In genomic region chr8:105593859-105594258, GRCm38 (mm10) we compare ENCODE assay signal across 10 mouse cellular contexts. TPM values are rescaled to one million over a fixed set of nuclear protein-coding genes. Genes with fewer than 3 reads are reported as not detected.
DNase-seq lines count a peak whose midpoint lies in the region; ATAC-seq and TF ChIP-seq lines count a peak whose summit lies in the region.
"Had no signal": no experiment of that assay in that cellular context is flagged by ENCODE, and none has a peak within 500 bp of the region (broad histone marks: within the 10 kb centered on the region; RNA-seq: fewer than 3 reads in every experiment).

No protein-coding gene starts in this region.

- H3K27ac ChIP-seq in heart, adult 2 months: peak overlapping the region; percentile 88
- H3K27ac ChIP-seq in kidney, adult 2 months (ENCODE audit: insufficient read depth, low read depth, low read length): peak overlapping the region; percentile 93
- no peak overlapping the region for H3K27ac ChIP-seq in neural tube, embryonic 11.5 days (ENCODE audit: low read depth, low read length)

- no peaks in the 10 kb centered on the region for H3K9me3 ChIP-seq in neural tube, embryonic 11.5 days (ENCODE audit: control insufficient read depth, low read length)

- peak; percentile 59; the same call in 1 of the 2 replicates for TF ChIP-seq POLR2A in heart, adult 2 months (IDR thresholded peaks at IDR 0.05; ENCODE audit: insufficient read depth, low read depth, low read length)
- TF ChIP-seq POLR2A in kidney, adult 2 months (IDR thresholded peaks at IDR 0.05; ENCODE audit: low read depth, low read length): no peak

- TF ChIP-seq EP300 in heart, adult 2 months (IDR thresholded peaks at IDR 0.05; ENCODE audit: insufficient read depth, low read depth, low read length): 0 out of 2 replicates have a peak, but pooled peaks have one; percentile 8

- intact Hi-C loops in heart, adult 2 months (cut with DNase I): no loop called here

- peak overlapping the region; percentile 40 for H3K4me3 ChIP-seq in heart, adult 2 months
- H3K4me3 ChIP-seq in kidney, adult 2 months (ENCODE audit: insufficient read depth, low read depth, low read length): peak overlapping the region; percentile 49
- no peak overlapping the region for H3K4me3 ChIP-seq in neural tube, embryonic 11.5 days (ENCODE audit: low read depth, low read length)
- H3K4me3 ChIP-seq: erythroblast, embryonic 14.5 days had no signal

- H3K79me2 ChIP-seq in heart, adult 2 months (replicated peaks; ENCODE audit: control insufficient read depth, insufficient read depth, low read length): no peaks in the 10 kb centered on the region

- peaks cover 4% of the 10 kb centered on the region for H3K4me1 ChIP-seq in heart, adult 2 months (ENCODE audit: control insufficient read depth, insufficient read depth, low read length)
- H3K4me1 ChIP-seq in kidney, adult 2 months (ENCODE audit: control insufficient read depth, insufficient read depth, low read length): peaks cover 11% of the 10 kb centered on the region; the same call in 1 of the 2 replicates
- H3K4me1 ChIP-seq in neural tube, embryonic 11.5 days (ENCODE audit: control insufficient read depth, insufficient read depth, low read length): no peaks in the 10 kb centered on the region

- no peak for ATAC-seq in neural tube, embryonic 11.5 days (ENCODE audit: insufficient read depth, low FRiP score, low TSS enrichment)
- no peak for ATAC-seq in erythroblast, adult 5-6 weeks (replicated peaks; ENCODE audit: low FRiP score, poor library complexity, severe bottlenecking)

- H3K4me2 ChIP-seq in neural tube, embryonic 11.5 days (ENCODE audit: low read depth): peak overlapping the region; percentile 22

- H3K9ac ChIP-seq in heart, adult 2 months (ENCODE audit: low read depth, low read length): peak overlapping the region; percentile 64
- H3K9ac ChIP-seq in neural tube, embryonic 11.5 days (ENCODE audit: low read length): no peak overlapping the region

- peak; percentile 62 for DNase-seq in adrenal gland, adult 2 months
- no peak for DNase-seq in adrenal gland, postnatal 4 days (ENCODE audit: low spot score in 2 of 2)
- DNase-seq in adrenal gland, postnatal 10 days: peak; percentile 56
- DNase-seq in heart, adult 2 months: peak; percentile 70 to 77
- peak; percentile 65 for DNase-seq in kidney, adult 2 months
- peak; percentile 48 for DNase-seq in neural tube, embryonic 11.5 days (ENCODE audit: low spot score)
- DNase-seq in layer of hippocampus, adult 9-11 months: no peak

- H3K27me3 ChIP-seq in heart, adult 2 months (ENCODE audit: control insufficient read depth, insufficient read depth, low read length): no peaks in the 10 kb centered on the region
- no peaks in the 10 kb centered on the region for H3K27me3 ChIP-seq in kidney, adult 2 months (replicated peaks; ENCODE audit: control insufficient read depth, insufficient read depth, low read length)
- H3K27me3 ChIP-seq in neural tube, embryonic 11.5 days (ENCODE audit: control insufficient read depth, insufficient read depth, low read length): no peaks in the 10 kb centered on the region

- no peak for TF ChIP-seq CTCF in heart, adult 2 months (IDR thresholded peaks at IDR 0.05)
- no peak for TF ChIP-seq CTCF in kidney, adult 2 months (conservative IDR thresholded peaks at IDR 0.05; ENCODE audit: insufficient read depth, insufficient read length, low read depth, low read length)

- WGBS in heart, adult 2 months: 19% methylated on average over 15 of the region's 15 CpGs
- WGBS in kidney, adult 2 months: 15% methylated on average over 15 of the region's 15 CpGs
- 26% methylated on average over 15 of the region's 15 CpGs for whole genome bisulfite sequencing in neural tube, embryonic 11.5 days

- no peaks in the 10 kb centered on the region; the same call in 1 of the 2 replicates for H3K36me3 ChIP-seq in heart, adult 2 months (ENCODE audit: control insufficient read depth, insufficient read depth, low read length)
- no peaks in the 10 kb centered on the region for H3K36me3 ChIP-seq in kidney, adult 2 months (ENCODE audit: control insufficient read depth, insufficient read depth, low read length)
- no peaks in the 10 kb centered on the region for H3K36me3 ChIP-seq in neural tube, embryonic 11.5 days (ENCODE audit: control insufficient read depth, insufficient read depth, low read length)

RNA-seq across cellular contexts. Expression of gene Ripor1, which starts 11.2 kb away (rescaled TPM):
- total RNA-seq in adrenal gland, adult 2 months (2021): 10 to 100 TPM; 23.2 to 37.3 TPM
- 29.8 and 33.0 TPM in 2 replicates for polyA plus RNA-seq in adrenal gland, adult 2 months (2012; rRNA removed)
- total RNA-seq in adrenal gland, postnatal 4 days (2021): 10 to 100 TPM; 35.4 to 43.0 TPM
- 10 to 100 TPM; 30.4 to 34.5 TPM for total RNA-seq in adrenal gland, postnatal 10 days (2021)
- total RNA-seq in heart, adult 2 months (2021): 10 to 100 TPM; 42.5 to 51.6 TPM
- polyA plus RNA-seq in heart, adult 2 months (2012; rRNA removed): 39.2 TPM in 2 replicates
- polyA plus RNA-seq in kidney, adult 2 months (2012; rRNA removed): 50.6 and 54.8 TPM in 2 replicates
- 19.3 and 20.3 TPM in 2 replicates for polyA plus RNA-seq in neural tube, embryonic 11.5 days (2014; fragmentation: Nextera tagmentation; extraction: Ambion mirVana)
- total RNA-seq in erythroblast, adult 5-6 weeks (2015; ENCODE audit: low replicate concordance): 16.3 and 17.6 TPM in 2 replicates
- 1.7 and 2.6 TPM in 2 replicates for total RNA-seq in erythroblast, adult 5-6 weeks (2017; ENCODE audit: low replicate concordance)

RNA-seq across cellular contexts. Expression of gene Atp6v0d1, which starts 28.0 kb away (rescaled TPM):
- 100 to 1,000 TPM; 113 to 118 TPM for total RNA-seq in adrenal gland, adult 2 months (2021)
- 77.6 and 80.3 TPM in 2 replicates for polyA plus RNA-seq in adrenal gland, adult 2 months (2012; rRNA removed)
- total RNA-seq in adrenal gland, postnatal 4 days (2021): 100 to 1,000 TPM; 103 to 113 TPM
- total RNA-seq in adrenal gland, postnatal 10 days (2021): 10 to 100 TPM; 92.8 to 94.0 TPM
- 10 to 100 TPM; 46.4 to 48.9 TPM for total RNA-seq in heart, adult 2 months (2021)
- polyA plus RNA-seq in heart, adult 2 months (2012; rRNA removed): 61.7 and 69.0 TPM in 2 replicates
- polyA plus RNA-seq in kidney, adult 2 months (2012; rRNA removed): 161 and 182 TPM in 2 replicates
- polyA plus RNA-seq in neural tube, embryonic 11.5 days (2014; fragmentation: Nextera tagmentation; extraction: Ambion mirVana): 137 and 148 TPM in 2 replicates
- 72.8 and 90.9 TPM in 2 replicates for total RNA-seq in erythroblast, adult 5-6 weeks (2015; ENCODE audit: low replicate concordance)
- total RNA-seq in erythroblast, adult 5-6 weeks (2017; ENCODE audit: low replicate concordance): 46.0 and 50.9 TPM in 2 replicates

RNA-seq across cellular contexts. Expression of gene Ctcf, which starts 42.5 kb away (rescaled TPM):
- 10 to 100 TPM; 51.5 to 53.4 TPM for total RNA-seq in adrenal gland, adult 2 months (2021)
- polyA plus RNA-seq in adrenal gland, adult 2 months (2012; rRNA removed): 14.5 and 15.6 TPM in 2 replicates
- total RNA-seq in adrenal gland, postnatal 4 days (2021): 10 to 100 TPM; 73.8 to 94.0 TPM
- 10 to 100 TPM; 53.0 to 62.3 TPM for total RNA-seq in adrenal gland, postnatal 10 days (2021)
- 10 to 100 TPM; 41.4 to 41.9 TPM for total RNA-seq in heart, adult 2 months (2021)
- polyA plus RNA-seq in heart, adult 2 months (2012; rRNA removed): 9.3 and 13.6 TPM in 2 replicates
- 13.3 and 16.7 TPM in 2 replicates for polyA plus RNA-seq in kidney, adult 2 months (2012; rRNA removed)
- 98.5 and 111 TPM in 2 replicates for polyA plus RNA-seq in neural tube, embryonic 11.5 days (2014; fragmentation: Nextera tagmentation; extraction: Ambion mirVana)
- 51.6 and 81.5 TPM in 2 replicates for total RNA-seq in erythroblast, adult 5-6 weeks (2015; ENCODE audit: low replicate concordance)
- total RNA-seq in erythroblast, adult 5-6 weeks (2017; ENCODE audit: low replicate concordance): 68.8 and 99.5 TPM in 2 replicates

RNA-seq across cellular contexts. Expression of gene Agrp, which starts 43.3 kb away (rescaled TPM):
- 1 to 10 TPM; 2.3 to 2.4 TPM for total RNA-seq in adrenal gland, adult 2 months (2021)
- 1.5 and 2.6 TPM in 2 replicates for polyA plus RNA-seq in adrenal gland, adult 2 months (2012; rRNA removed)
- 1 to 10 TPM in 1 of 2 experiments, under 1 TPM in 1; 0.81 to 1.5 TPM for total RNA-seq in adrenal gland, postnatal 4 days (2021)
- 1 to 10 TPM in 1 of 2 experiments, under 1 TPM in 1; 0.97 to 1.3 TPM for total RNA-seq in adrenal gland, postnatal 10 days (2021)
- not detected for total RNA-seq in heart, adult 2 months (2021)
- polyA plus RNA-seq in heart, adult 2 months (2012; rRNA removed): 0.31 TPM in 1 of 2 replicates, not detected in the other
- 0.13 and 0.31 TPM in 2 replicates for polyA plus RNA-seq in kidney, adult 2 months (2012; rRNA removed)
- polyA plus RNA-seq in neural tube, embryonic 11.5 days (2014; fragmentation: Nextera tagmentation; extraction: Ambion mirVana): 0.66 and 2.1 TPM in 2 replicates
- total RNA-seq in erythroblast, adult 5-6 weeks (2015; ENCODE audit: low replicate concordance): not detected in 2 replicates
- total RNA-seq in erythroblast, adult 5-6 weeks (2017; ENCODE audit: low replicate concordance): not detected in 2 replicates
- total RNA-seq: neutrophil, adult 5-6 weeks had no signal
- polyA plus RNA-seq: erythroblast, embryonic 14.5 days had no signal

Comparison
In these comparisons a context has a peak if more than half of its experiments do, and no peak if none do; other contexts are left out.
1. DNase-seq: peak in adrenal gland, adult 2 months (single experiment), adrenal gland, postnatal 10 days (single experiment), heart, adult 2 months (2 of 2), kidney, adult 2 months (single experiment) and neural tube, embryonic 11.5 days (single experiment); none in adrenal gland, postnatal 4 days (0 of 2) and layer of hippocampus, adult 9-11 months (single experiment).